Mouse (Mus musculus) CH12.LX (cell line): ENCODE measurements around the gene Fmn2.

ENCODE experiments used
- CTCF ChIP-seq, 2 experiments: IDR thresholded peaks in 1 of 2; conservative IDR thresholded peaks in 1 of 2; 2 replicates each; pipeline ENCODE4 v1.5.1; 2011 to 2012; ENCODE audit warnings: low read depth in 2 of 2, low read length in 2 of 2, improper control_type of control experiment in 1 of 2, inconsistent platforms in 1 of 2, mild to moderate bottlenecking in 1 of 2, moderate library complexity in 1 of 2
- ELF1 ChIP-seq: IDR thresholded peaks from 2 replicates; pipeline ENCODE4 v1.6.1; 2014; ENCODE audit warnings: low read depth, mild to moderate bottlenecking, inconsistent platforms, low read length, improper control_type of control experiment
- NELFE ChIP-seq: IDR thresholded peaks from 2 replicates; pipeline ENCODE4 v1.6.1; 2011; ENCODE audit warnings: low read depth, low read length, improper control_type of control experiment
- RAD21 ChIP-seq: IDR thresholded peaks from 2 replicates; pipeline ENCODE4 v1.6.1; 2011; ENCODE audit warnings: low read depth, mild to moderate bottlenecking, low read length, improper control_type of control experiment, moderate library complexity
- UBTF ChIP-seq: IDR thresholded peaks from 2 replicates; pipeline ENCODE4 v1.6.1; 2012; ENCODE audit warnings: low read depth, mild to moderate bottlenecking, inconsistent platforms, low read length, improper control_type of control experiment, moderate library complexity
- ZC3H11A ChIP-seq: IDR thresholded peaks from 2 replicates; pipeline ENCODE4 v1.6.1; 2012; ENCODE audit warnings: low read depth, mild to moderate bottlenecking, inconsistent platforms, low read length, improper control_type of control experiment
- ZKSCAN1 ChIP-seq: IDR thresholded peaks from 2 replicates; pipeline ENCODE4 v1.6.1; 2012; ENCODE audit warnings: low read depth, inconsistent platforms, low read length, improper control_type of control experiment, borderline replicate concordance

DNA sequence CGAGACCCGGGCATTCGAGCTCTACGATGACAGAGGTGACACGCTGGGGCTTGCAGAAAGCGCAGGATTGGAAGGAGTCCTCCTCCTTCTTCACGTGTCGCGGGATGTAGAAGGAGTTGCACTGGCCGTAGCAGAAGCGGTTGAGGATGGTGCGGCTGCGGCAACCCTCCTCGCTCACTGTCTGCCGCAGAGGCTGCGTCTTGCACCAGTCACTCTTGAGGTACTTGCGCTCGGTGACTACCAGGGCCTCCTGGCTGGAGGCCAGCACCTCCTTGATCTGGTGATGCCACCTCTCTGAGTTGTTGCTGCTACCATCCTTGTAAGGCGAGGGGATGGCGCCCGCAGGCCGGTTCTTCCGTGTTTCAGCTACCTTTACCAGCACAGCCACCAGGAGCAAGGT lies 335.2 kb downstream of the Fmn2 start:
- TF ChIP-seq RAD21: no peak
- TF ChIP-seq ZKSCAN1: no peak
- TF ChIP-seq CTCF (conservative IDR thresholded peaks at IDR 0.05 in 1 of 2, IDR thresholded peaks at IDR 0.05 in 1 of 2; ENCODE audit: low read depth in 2 of 2, low read length in 2 of 2): no peak
- no peak for TF ChIP-seq ELF1
- no peak for TF ChIP-seq UBTF
- TF ChIP-seq ZC3H11A: no peak
- no peak for TF ChIP-seq NELFE
